Mouse (Mus musculus) adrenal gland, postnatal 4 days (tissue): Measurements from ENCODE around the gene Cpm. TPM values are rescaled to one million over a fixed set of nuclear protein-coding genes. Genes with fewer than 3 reads are reported as not detected.
"Not testable (repeated sequence)": the region's sequence is repeated elsewhere in the genome, so short reads cannot be mapped to it uniquely, and the experiment has no call there.

ENCODE experiments used
- DNase-seq, 2 experiments: peaks; one replicate each; pipeline ENCODE4 v3.0.0; 2021 to 2022; ENCODE audit warnings: low spot score in 2 of 2, mixed read lengths in 2 of 2
- total RNA-seq, 2 experiments: library from RNA; stranded (reverse); gene quantifications; 2 replicates each; pipeline ENCODE4 v1.2.3; 2021

The Cpm gene
- total RNA-seq, 2 experiments from 2014 or later = 24.4 to 25.3 TPM

GRCm38 (mm10) chr10:117712191-117712754 is 83.0 kb downstream of the Cpm start:
- no peak for DNase-seq

- DNase-seq = no peak
Measured at GRCm38 (mm10) chr10:117712871-117713270, 83.6 kb downstream of the Cpm start.

GRCm38 (mm10) chr10:117713466-117713865 is 84.2 kb downstream of the Cpm start:
- no peak for DNase-seq

GRCm38 (mm10) chr10:117714048-117714545 is 84.8 kb downstream of the Cpm start:
- no peak for DNase-seq

GRCm38 (mm10) chr10:117714928-117715500 is 85.7 kb downstream of the Cpm start:
- DNase-seq = no peak

- not testable (repeated sequence) for DNase-seq
Measured at GRCm38 (mm10) chr10:117715654-117716053, 86.4 kb downstream of the Cpm start.

- no peak for DNase-seq
Measured at GRCm38 (mm10) chr10:117716686-117717085, 87.4 kb downstream of the Cpm start.

- no peak for DNase-seq
Measured at GRCm38 (mm10) chr10:117717583-117717982, 88.3 kb downstream of the Cpm start.

GRCm38 (mm10) chr10:117718161-117719119 is 89.1 kb downstream of the Cpm start:
- DNase-seq = no peak

- no peak for DNase-seq
Measured at GRCm38 (mm10) chr10:117724136-117724718, 94.9 kb downstream of the Cpm start.

- no peak for DNase-seq
Measured at GRCm38 (mm10) chr10:117724804-117725361, 95.6 kb downstream of the Cpm start.

GRCm38 (mm10) chr10:117725671-117726070 is 96.4 kb downstream of the Cpm start:
- no peak for DNase-seq

GRCm38 (mm10) chr10:117726350-117726749 is 97.0 kb downstream of the Cpm start:
- DNase-seq = no peak

- DNase-seq = no peak
Measured at GRCm38 (mm10) chr10:117726888-117727385, 97.6 kb downstream of the Cpm start.

GRCm38 (mm10) chr10:117727518-117728110 is 98.3 kb downstream of the Cpm start:
- DNase-seq = no peak

GRCm38 (mm10) chr10:117728574-117728973 is 99.3 kb downstream of the Cpm start:
- DNase-seq = no peak

GRCm38 (mm10) chr10:117729139-117729814 is 100.0 kb downstream of the Cpm start:
- no peak for DNase-seq

GRCm38 (mm10) chr10:117730140-117730539 is 100.8 kb downstream of the Cpm start:
- DNase-seq = no peak

- DNase-seq = no peak
Measured at GRCm38 (mm10) chr10:117730637-117731203, 101.4 kb downstream of the Cpm start.
